Mouse (Mus musculus): ENCODE data around the gene Thtpa. TPM values are rescaled to one million over a fixed set of nuclear protein-coding genes. Genes with fewer than 3 reads are reported as not detected.

Thtpa gene
- polyA plus RNA-seq, 1 experiment from 2014 or later, result 19.9 TPM

DNA sequence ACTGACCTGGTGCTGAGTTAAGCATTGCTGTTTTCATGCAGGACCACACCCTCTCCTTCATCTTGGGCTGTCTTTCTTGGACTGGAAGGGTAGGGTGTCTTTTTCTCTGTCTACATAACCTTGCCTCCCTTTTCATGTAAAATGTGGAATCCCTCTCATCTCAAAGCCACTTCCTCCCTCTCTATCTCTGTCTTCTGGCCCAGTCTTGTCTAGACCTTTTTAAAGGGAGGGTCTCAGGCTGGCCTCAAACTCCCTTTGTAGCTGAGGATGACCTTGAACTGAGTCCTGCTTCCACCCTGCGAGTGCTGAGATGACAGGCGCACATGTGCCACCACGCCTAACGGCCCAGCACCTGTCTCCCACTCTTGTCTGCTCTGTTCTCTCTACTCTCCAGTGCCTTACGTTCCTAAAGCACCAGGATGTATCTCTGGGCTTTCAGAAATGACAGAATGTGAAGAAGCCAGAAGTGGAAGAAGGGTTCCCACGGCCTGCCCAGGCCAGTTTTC, 8.5 kb upstream of the Thtpa start:
- Histone ChIP-seq H3K4me2 (ENCODE audit: low read depth, low read length) (no peak overlapping the region), H3K36me3 (ENCODE audit: control insufficient read depth, insufficient read depth, low read length) (no peaks in the 10 kb centered on the region), H3K27me3 (ENCODE audit: control insufficient read depth, insufficient read depth, low read length) (no peaks in the 10 kb centered on the region), H3K9ac (ENCODE audit: low read length) (no peak overlapping the region), H3K4me3 (replicated peaks; ENCODE audit: low read length) (no peak overlapping the region), H3K9me3 (replicated peaks; ENCODE audit: control insufficient read depth, low read length) (no peaks in the 10 kb centered on the region), H3K4me1 (ENCODE audit: control insufficient read depth, insufficient read depth, low read length) (no peaks in the 10 kb centered on the region), H3K27ac (ENCODE audit: low read length) (no peak overlapping the region)
- no peak for ATAC-seq (ENCODE audit: insufficient read depth, low FRiP score)
- 78% methylated on average over 6 of the region's 6 CpGs for WGBS

DNA sequence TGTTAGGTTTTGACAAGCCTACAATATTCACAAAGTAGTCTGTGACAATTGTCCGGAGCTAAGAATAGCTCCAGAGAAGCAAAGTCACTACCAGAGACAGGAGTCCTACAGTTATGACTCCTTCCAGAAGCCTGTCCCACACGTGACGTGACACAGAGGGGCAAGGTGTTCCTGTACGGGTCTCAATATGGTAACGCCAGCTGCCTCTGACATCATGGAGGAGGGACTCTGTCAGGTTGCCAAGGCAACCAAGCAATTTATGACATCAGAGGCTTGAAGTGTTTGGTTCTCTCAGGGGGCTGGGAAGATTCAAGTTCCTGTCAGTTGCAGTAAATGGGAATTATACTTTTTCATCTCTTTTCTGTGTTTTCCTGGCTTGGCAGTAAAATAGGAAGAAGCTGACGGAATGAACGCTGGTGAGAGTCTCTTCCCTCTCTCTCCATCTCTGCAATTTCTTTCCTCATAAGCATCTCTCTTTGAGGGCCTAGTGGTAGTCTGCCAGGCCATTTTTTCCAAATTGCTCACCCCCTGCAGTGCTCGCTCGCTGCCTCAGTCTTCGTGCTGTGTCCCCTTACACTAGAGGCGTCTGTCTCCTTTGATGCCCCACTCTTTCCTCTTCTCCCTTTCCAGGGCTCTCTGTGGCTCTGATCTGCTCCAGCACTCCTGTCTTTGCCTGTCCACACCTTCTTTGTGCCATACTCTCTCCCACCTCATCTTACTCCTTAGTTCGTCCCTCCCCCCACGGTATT, 5.2 kb upstream of the Thtpa start:
- Histone ChIP-seq H3K27me3 (ENCODE audit: control insufficient read depth, insufficient read depth, low read length) (no peaks in the 10 kb centered on the region), H3K27ac (ENCODE audit: low read length) (no peak overlapping the region), H3K9me3 (replicated peaks; ENCODE audit: control insufficient read depth, low read length) (no peaks in the 10 kb centered on the region), H3K4me3 (replicated peaks; ENCODE audit: low read length) (no peak overlapping the region), H3K4me1 (ENCODE audit: control insufficient read depth, insufficient read depth, low read length) (no peaks in the 10 kb centered on the region), H3K36me3 (ENCODE audit: control insufficient read depth, insufficient read depth, low read length) (no peaks in the 10 kb centered on the region), H3K9ac (ENCODE audit: low read length) (no peak overlapping the region), H3K4me2 (ENCODE audit: low read depth, low read length) (no peak overlapping the region)
- WGBS, result 59% methylated on average over 13 of the region's 13 CpGs
- ATAC-seq (ENCODE audit: insufficient read depth, low FRiP score), result no peak

DNA sequence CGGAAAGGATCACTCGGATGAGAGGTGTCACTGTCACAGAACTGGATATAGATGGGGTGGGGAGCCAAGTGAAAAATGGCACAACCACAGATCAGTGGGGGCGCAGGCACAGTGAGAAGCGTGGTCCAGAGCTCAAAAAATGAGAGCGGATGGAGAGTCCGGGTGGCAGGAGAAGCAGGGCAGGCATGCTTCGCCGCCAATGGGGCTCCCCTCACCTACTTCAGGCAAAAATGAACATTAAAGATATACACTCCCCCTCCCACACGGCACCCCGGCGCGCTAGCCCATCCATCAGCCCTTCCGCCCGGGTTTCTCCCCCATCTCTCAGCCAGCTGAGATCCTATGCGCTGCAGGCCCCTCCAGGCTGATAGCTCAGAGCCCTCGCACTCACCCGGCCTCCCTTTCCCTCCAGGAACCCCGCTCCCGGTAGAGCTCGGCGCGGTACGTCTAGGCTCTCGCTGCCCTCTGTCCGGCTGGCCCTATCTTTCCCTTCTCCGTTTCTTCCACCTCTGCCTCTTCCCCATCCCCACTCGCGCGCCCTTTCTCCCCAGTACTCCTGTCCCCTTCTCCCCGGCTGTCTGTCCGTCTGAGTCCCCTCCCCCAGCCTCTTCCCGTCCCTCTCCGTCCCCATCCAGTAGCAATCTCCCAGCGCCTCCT, 3.2 kb upstream of the Thtpa start:
- 5% methylated on average over 34 of the region's 34 CpGs for WGBS
- Histone ChIP-seq H3K9me3 (replicated peaks; ENCODE audit: control insufficient read depth, low read length) (no peaks in the 10 kb centered on the region), H3K9ac (ENCODE audit: low read length) (peak overlapping the region; percentile 77), H3K4me2 (ENCODE audit: low read depth, low read length) (peak overlapping the region; percentile 89), H3K4me3 (replicated peaks; ENCODE audit: low read length) (peak overlapping the region; percentile 70), H3K27me3 (ENCODE audit: control insufficient read depth, insufficient read depth, low read length) (no peaks in the 10 kb centered on the region), H3K27ac (ENCODE audit: low read length) (peak overlapping the region; percentile 55; the same call in 1 of the 2 replicates), H3K36me3 (ENCODE audit: control insufficient read depth, insufficient read depth, low read length) (no peaks in the 10 kb centered on the region), H3K4me1 (ENCODE audit: control insufficient read depth, insufficient read depth, low read length) (peaks cover 11% of the 10 kb centered on the region)
- ATAC-seq (ENCODE audit: insufficient read depth, low FRiP score), result no peak

DNA sequence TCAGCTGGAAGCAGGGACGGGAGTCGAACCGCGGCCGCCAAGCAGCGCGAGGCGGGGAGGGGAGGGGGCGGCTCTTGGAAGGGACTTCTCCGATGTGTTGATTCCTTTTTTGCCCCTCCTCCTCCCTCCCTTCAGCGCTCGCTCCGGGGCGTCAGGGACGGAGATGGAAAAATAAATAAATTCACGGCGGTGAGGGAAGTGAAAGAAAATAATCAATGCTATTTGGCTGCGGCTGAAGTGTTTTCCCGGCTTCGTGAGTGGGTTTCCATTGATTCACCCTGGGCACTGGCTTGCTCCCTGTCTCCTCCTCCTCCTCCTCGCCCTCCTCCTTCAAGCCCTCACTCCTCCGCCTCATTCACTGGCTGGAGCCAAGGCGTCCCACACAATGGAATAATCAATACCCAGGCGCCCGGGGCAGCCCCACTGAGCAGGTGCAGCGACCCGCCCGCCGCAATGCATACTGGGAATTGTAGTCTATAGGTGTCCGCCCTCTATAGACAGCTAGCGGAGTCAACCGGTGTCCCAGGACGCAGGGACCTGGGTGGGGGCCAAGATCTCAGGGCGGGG, 2.5 kb upstream of the Thtpa start, which contains the start of gene Zfhx2:
Gene Zfhx2 (minus strand): TSS at position 314 of the 567 bp plus-strand sequence.
- WGBS, result under 1% methylated on average over 34 of the region's 34 CpGs
- no peaks in the 10 kb centered on the region for H3K27me3 ChIP-seq (ENCODE audit: control insufficient read depth, insufficient read depth, low read length)
- peak within 1 kb of the TSS; percentile 70 for H3K4me3 ChIP-seq (replicated peaks; ENCODE audit: low read length)
- no peaks in the 10 kb centered on the region for H3K36me3 ChIP-seq (ENCODE audit: control insufficient read depth, insufficient read depth, low read length)
- ATAC-seq (ENCODE audit: insufficient read depth, low FRiP score), result peak; percentile 91
- H3K9me3 ChIP-seq (replicated peaks; ENCODE audit: control insufficient read depth, low read length), result no peaks in the 10 kb centered on the region
- H3K4me2 ChIP-seq (ENCODE audit: low read depth, low read length), result peak within 1 kb of the TSS; percentile 89
- H3K27ac ChIP-seq (ENCODE audit: low read length), result peak within 1 kb of the TSS; percentile 55
- H3K4me1 ChIP-seq (ENCODE audit: control insufficient read depth, insufficient read depth, low read length), result peaks cover 17% of the 10 kb centered on the region
- peak within 1 kb of the TSS; percentile 77 for H3K9ac ChIP-seq (ENCODE audit: low read length)

DNA sequence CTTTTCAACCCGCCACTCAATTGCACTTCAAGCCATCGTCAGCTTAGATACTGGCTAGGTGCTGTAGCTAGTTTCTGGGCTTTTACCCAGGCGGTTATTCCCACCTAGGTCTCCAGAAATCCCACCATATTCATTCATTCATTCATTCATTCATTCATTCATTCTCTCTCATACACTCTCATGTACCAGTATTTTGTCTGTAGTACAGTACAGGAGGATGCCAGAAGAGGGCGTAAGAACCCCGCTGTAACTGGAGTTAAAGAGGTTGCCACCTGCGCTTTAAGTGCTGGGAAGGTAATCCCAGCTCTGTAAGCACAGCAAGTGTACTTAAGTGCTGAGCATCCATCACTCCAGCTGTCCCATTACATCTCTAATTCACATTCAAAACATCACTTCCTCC, 657 bp upstream of the Thtpa start:
- Histone ChIP-seq H3K27me3 (ENCODE audit: control insufficient read depth, insufficient read depth, low read length) (no peaks in the 10 kb centered on the region), H3K4me2 (ENCODE audit: low read depth, low read length) (peak overlapping the region; percentile 87), H3K4me1 (ENCODE audit: control insufficient read depth, insufficient read depth, low read length) (peaks cover 17% of the 10 kb centered on the region), H3K27ac (ENCODE audit: low read length) (no peak overlapping the region), H3K36me3 (ENCODE audit: control insufficient read depth, insufficient read depth, low read length) (0 out of 2 replicates have a peak, but pooled peaks cover 3% of the 10 kb centered on the region), H3K9me3 (replicated peaks; ENCODE audit: control insufficient read depth, low read length) (no peaks in the 10 kb centered on the region), H3K4me3 (replicated peaks; ENCODE audit: low read length) (no peak overlapping the region), H3K9ac (ENCODE audit: low read length) (no peak overlapping the region)
- 46% methylated on average over 6 of the region's 6 CpGs for WGBS
- no peak for ATAC-seq (ENCODE audit: insufficient read depth, low FRiP score)

DNA sequence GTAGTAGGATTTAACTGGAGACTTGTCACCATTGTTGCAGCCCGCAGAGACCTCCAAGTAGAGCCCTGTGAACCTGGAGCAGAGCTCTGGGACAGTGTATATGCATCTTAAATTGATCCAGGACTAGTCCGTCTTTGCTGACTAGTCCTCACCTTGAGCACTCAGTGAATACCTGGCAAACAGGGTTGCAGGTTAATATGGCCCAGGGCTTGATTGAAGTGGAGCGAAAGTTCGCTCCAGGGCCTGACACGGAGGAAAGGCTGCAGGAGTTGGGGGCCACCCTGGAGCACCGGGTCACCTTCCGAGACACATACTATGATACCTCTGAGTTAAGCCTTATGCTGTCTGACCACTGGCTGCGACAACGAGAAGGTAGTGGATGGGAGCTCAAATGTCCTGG, 679 bp downstream of the Thtpa start:
- H3K36me3 ChIP-seq (ENCODE audit: control insufficient read depth, insufficient read depth, low read length), result 0 out of 2 replicates have a peak, but pooled peaks cover 3% of the 10 kb centered on the region
- peak overlapping the region; percentile 85 for H3K27ac ChIP-seq (ENCODE audit: low read length)
- peak overlapping the region; percentile 87 for H3K4me2 ChIP-seq (ENCODE audit: low read depth, low read length)
- ATAC-seq (ENCODE audit: insufficient read depth, low FRiP score), result peak; percentile 1; the same call in 1 of the 2 replicates
- H3K9ac ChIP-seq (ENCODE audit: low read length), result peak overlapping the region; percentile 90
- 44% methylated on average over 9 of the region's 9 CpGs for WGBS
- peaks cover 17% of the 10 kb centered on the region for H3K4me1 ChIP-seq (ENCODE audit: control insufficient read depth, insufficient read depth, low read length)
- no peaks in the 10 kb centered on the region for H3K9me3 ChIP-seq (replicated peaks; ENCODE audit: control insufficient read depth, low read length)
- H3K4me3 ChIP-seq (replicated peaks; ENCODE audit: low read length), result peak overlapping the region; percentile 85
- no peaks in the 10 kb centered on the region for H3K27me3 ChIP-seq (ENCODE audit: control insufficient read depth, insufficient read depth, low read length)

DNA sequence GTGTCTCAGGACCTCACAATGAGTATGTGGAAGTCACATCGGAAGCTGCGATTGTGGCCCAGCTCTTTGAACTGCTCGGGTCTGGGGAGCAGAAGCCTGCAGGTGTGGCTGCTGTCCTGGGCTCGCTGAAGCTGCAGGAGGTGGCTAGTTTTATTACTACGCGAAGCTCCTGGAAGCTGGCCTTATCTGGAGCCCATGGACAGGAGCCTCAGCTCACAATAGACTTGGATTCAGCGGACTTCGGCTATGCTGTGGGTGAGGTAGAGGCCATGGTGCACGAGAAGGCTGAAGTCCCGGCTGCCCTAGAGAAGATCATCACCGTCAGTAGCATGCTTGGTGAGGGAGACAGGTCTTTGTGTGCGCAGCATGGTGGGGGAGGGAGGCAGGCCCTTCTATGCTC, 1.1 kb downstream of the Thtpa start:
- 51% methylated on average over 12 of the region's 12 CpGs for WGBS

DNA sequence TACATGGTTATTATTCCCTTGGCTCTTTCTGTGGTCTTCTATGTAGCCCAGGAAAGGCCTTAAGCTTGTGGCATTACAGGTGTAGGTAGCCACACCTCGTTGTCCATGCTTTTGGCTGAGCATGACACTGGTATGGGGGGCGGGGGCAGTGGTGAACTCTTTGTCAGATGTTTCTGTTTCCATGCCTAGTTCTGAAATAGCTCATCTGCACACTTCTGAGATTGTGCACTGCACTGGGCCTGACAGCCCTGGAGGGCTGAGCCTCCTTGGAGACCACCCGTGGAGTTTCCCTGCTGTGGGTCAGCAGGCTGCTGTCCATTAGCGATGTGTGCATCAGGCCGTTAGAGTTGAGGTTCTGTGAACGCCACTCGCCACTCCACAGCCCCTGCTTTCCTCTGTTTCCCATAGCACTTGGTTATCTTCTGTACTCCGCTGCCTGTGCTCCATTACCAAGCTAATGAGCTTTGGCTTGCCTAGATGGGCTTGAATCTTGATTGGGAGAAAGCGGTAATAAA, 2.0 kb downstream of the Thtpa start:
- Histone ChIP-seq H3K9ac (ENCODE audit: low read length) (peak overlapping the region; percentile 13), H3K27ac (ENCODE audit: low read length) (no peak overlapping the region), H3K4me3 (replicated peaks; ENCODE audit: low read length) (no peak overlapping the region), H3K4me2 (ENCODE audit: low read depth, low read length) (peak overlapping the region; percentile 31; the same call in 1 of the 2 replicates), H3K4me1 (ENCODE audit: control insufficient read depth, insufficient read depth, low read length) (peaks cover 17% of the 10 kb centered on the region), H3K9me3 (replicated peaks; ENCODE audit: control insufficient read depth, low read length) (no peaks in the 10 kb centered on the region), H3K36me3 (ENCODE audit: control insufficient read depth, insufficient read depth, low read length) (0 out of 2 replicates have a peak, but pooled peaks cover 3% of the 10 kb centered on the region), H3K27me3 (ENCODE audit: control insufficient read depth, insufficient read depth, low read length) (no peaks in the 10 kb centered on the region)
- WGBS, result 51% methylated on average over 9 of the region's 9 CpGs
- no peak for ATAC-seq (ENCODE audit: insufficient read depth, low FRiP score)

More for the DNA sequence above, 1.1 kb downstream of the Thtpa start:
- Histone ChIP-seq H3K27me3 (ENCODE audit: control insufficient read depth, insufficient read depth, low read length) (no peaks in the 10 kb centered on the region), H3K4me3 (replicated peaks; ENCODE audit: low read length) (peak overlapping the region; percentile 85), H3K4me1 (ENCODE audit: control insufficient read depth, insufficient read depth, low read length) (peaks cover 17% of the 10 kb centered on the region), H3K36me3 (ENCODE audit: control insufficient read depth, insufficient read depth, low read length) (0 out of 2 replicates have a peak, but pooled peaks cover 3% of the 10 kb centered on the region), H3K9ac (ENCODE audit: low read length) (peak overlapping the region; percentile 90), H3K4me2 (ENCODE audit: low read depth, low read length) (peak overlapping the region; percentile 87), H3K9me3 (replicated peaks; ENCODE audit: control insufficient read depth, low read length) (no peaks in the 10 kb centered on the region), H3K27ac (ENCODE audit: low read length) (peak overlapping the region; percentile 85)
- ATAC-seq (ENCODE audit: insufficient read depth, low FRiP score), result no peak
